ENCODE assay signal across 8 mouse cellular contexts in the genomic region with DNA sequence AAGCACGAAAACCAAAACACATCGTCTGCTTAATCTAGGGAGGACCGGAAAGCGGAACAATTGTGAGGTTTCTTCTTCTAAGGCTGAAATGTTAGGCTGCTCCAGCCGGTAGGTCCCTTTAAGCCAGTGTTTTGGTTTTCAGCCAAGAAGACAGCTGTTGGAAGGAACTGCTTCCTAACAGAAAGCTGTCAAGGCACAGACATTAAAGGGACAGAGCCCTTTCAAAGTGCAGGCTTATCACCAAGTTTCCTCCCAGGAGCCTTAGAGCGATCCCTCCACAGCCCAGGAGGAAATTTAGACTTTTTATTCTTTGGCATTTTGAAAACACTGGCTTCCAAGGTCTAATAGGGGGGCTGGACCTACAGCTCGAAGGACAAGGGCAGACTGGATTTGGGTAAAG. TPM values are rescaled to one million over a fixed set of nuclear protein-coding genes. Genes with fewer than 3 reads are reported as not detected.
DNase-seq lines count a peak whose midpoint lies in the region; ATAC-seq lines count a peak whose summit lies in the region.

No protein-coding gene starts in this region.

- H3K9ac ChIP-seq in hindbrain, embryonic 16.5 days (ENCODE audit: low read depth, low read length), result peak overlapping the region; percentile 95
- H3K9ac ChIP-seq in stomach, embryonic 15.5 days, result no peak overlapping the region

- peak overlapping the region; percentile 76 for H3K4me3 ChIP-seq in hindbrain, embryonic 16.5 days (ENCODE audit: low read length)
- peak overlapping the region; percentile 81 for H3K4me3 ChIP-seq in stomach, embryonic 15.5 days (replicated peaks)

- peak overlapping the region; percentile 93 for H3K27ac ChIP-seq in hindbrain, embryonic 16.5 days (ENCODE audit: low read depth, low read length)
- peak overlapping the region; percentile 82 for H3K27ac ChIP-seq in stomach, embryonic 15.5 days

- under 1% methylated on average over 7 of the region's 7 CpGs for WGBS in hindbrain, embryonic 16.5 days
- 3% methylated on average over 7 of the region's 7 CpGs for WGBS in stomach, embryonic 15.5 days

- H3K4me2 ChIP-seq in hindbrain, embryonic 16.5 days (ENCODE audit: low read length), result peak overlapping the region; percentile 88
- H3K4me2 ChIP-seq in stomach, embryonic 15.5 days, result peak overlapping the region; percentile 89

- no peaks in the 10 kb centered on the region for H3K9me3 ChIP-seq in hindbrain, embryonic 16.5 days (ENCODE audit: control insufficient read depth, low read length)
- H3K9me3 ChIP-seq in stomach, embryonic 15.5 days, result no peaks in the 10 kb centered on the region

- H3K36me3 ChIP-seq in hindbrain, embryonic 16.5 days (ENCODE audit: control insufficient read depth, insufficient read depth, low read length), result peaks cover 13% of the 10 kb centered on the region
- H3K36me3 ChIP-seq in stomach, embryonic 15.5 days, result 0 out of 2 replicates have a peak, but pooled peaks cover 4% of the 10 kb centered on the region

- ATAC-seq in hindbrain, embryonic 16.5 days, result no peak
- peak; percentile 14 for ATAC-seq in megakaryocyte progenitor cell, adult 5-6 weeks (replicated peaks; ENCODE audit: poor library complexity)
- no peak for ATAC-seq in stomach, embryonic 15.5 days (ENCODE audit: insufficient read depth, low FRiP score, low read depth)

- peak; percentile 41 for DNase-seq in layer of hippocampus, adult 11-12 months (ENCODE audit: low spot score)
- DNase-seq in layer of hippocampus, adult 9-10 months (ENCODE audit: low spot score), result no peak
- DNase-seq in cerebellum, postnatal 14 days, result peak; percentile 53 to 65
- peak; percentile 15 to 29 for DNase-seq in gastrocnemius, adult 8-10 months (ENCODE audit: low spot score in 2 of 2)
- DNase-seq in left cerebral cortex, adult 8-10 months (ENCODE audit: low spot score in 2 of 2), result peak; percentile 8 to 43

- H3K27me3 ChIP-seq in hindbrain, embryonic 16.5 days (replicated peaks; ENCODE audit: control insufficient read depth, insufficient read depth, low read length), result no peaks in the 10 kb centered on the region
- H3K27me3 ChIP-seq in stomach, embryonic 15.5 days (replicated peaks), result no peaks in the 10 kb centered on the region

- peaks cover 7% of the 10 kb centered on the region for H3K4me1 ChIP-seq in hindbrain, embryonic 16.5 days (ENCODE audit: control insufficient read depth, insufficient read depth, low read depth, low read length)
- peaks cover 14% of the 10 kb centered on the region for H3K4me1 ChIP-seq in stomach, embryonic 15.5 days

RNA-seq across cellular contexts. Expression of a gene that starts 3.4 kb away (rescaled TPM):
- 1 to 10 TPM in 1 of 4 experiments, under 1 TPM in 3; 0.34 to 3.5 (median 0.63) TPM for total RNA-seq in gastrocnemius, adult 8-10 months (2022)
- polyA plus RNA-seq in hindbrain, embryonic 16.5 days (2015; fragmentation: Nextera tagmentation; extraction: Ambion mirVana), result 56.9 and 63.5 TPM in 2 replicates
- 1 to 10 TPM; 5.4 to 7.9 (median 7.0) TPM for total RNA-seq in left cerebral cortex, adult 8-10 months (2022)
- 0.64 and 2.5 TPM in 2 replicates for total RNA-seq in megakaryocyte progenitor cell, adult 5-6 weeks (2015)
- 0.71 and 2.3 TPM in 2 replicates for total RNA-seq in megakaryocyte progenitor cell, adult 5-6 weeks (2017)
- 45.7 and 52.6 TPM in 2 replicates for polyA plus RNA-seq in stomach, embryonic 15.5 days (2015; fragmentation: Nextera tagmentation; extraction: Ambion mirVana)
